Mouse (Mus musculus): ENCODE measurements at regions not wholly inside any gene's neighbourhood (a gene's known extent, or its start where the extent isn't known, plus 50 kb on each side); places are given as distances from the start of the nearest gene placed in this dataset.

- Histone ChIP-seq H3K36me3 (ENCODE audit: control insufficient read depth, insufficient read depth) (no peaks in the 10 kb centered on the region), H3ac (ENCODE audit: control insufficient read depth, insufficient read length, low read depth) (no peak overlapping the region), H3K79me3 (ENCODE audit: low read depth) (no peaks in the 10 kb centered on the region), H3K79me2 (ENCODE audit: control insufficient read depth, insufficient read depth) (no peaks in the 10 kb centered on the region), H3K27me3 (ENCODE audit: control insufficient read depth, insufficient read depth, insufficient read length) (no peaks in the 10 kb centered on the region), H3K4me3 (ENCODE audit: insufficient read depth, poor library complexity, severe bottlenecking) (no peak overlapping the region)
- TF ChIP-seq CTCF (IDR thresholded peaks at IDR 0.05; ENCODE audit: control insufficient read depth, insufficient read depth, insufficient read length) (no peak), USF1 (IDR thresholded peaks at IDR 0.05; ENCODE audit: low read depth) (peak; percentile 29), MAX (IDR thresholded peaks at IDR 0.05) (no peak)
Measured at GRCm38 (mm10) chr13:48013336-48013750, 247.7 kb upstream of the Id4 start.

- H3K36me3 ChIP-seq (ENCODE audit: control insufficient read depth, insufficient read depth): no peaks in the 10 kb centered on the region
- no peak for TF ChIP-seq USF1 (IDR thresholded peaks at IDR 0.05; ENCODE audit: low read depth)
- no peak for TF ChIP-seq CTCF (IDR thresholded peaks at IDR 0.05; ENCODE audit: control insufficient read depth, insufficient read depth, insufficient read length)
- no peak for TF ChIP-seq MYOG (IDR thresholded peaks at IDR 0.05; ENCODE audit: control insufficient read depth, extremely low read depth, insufficient read length)
- TF ChIP-seq CEBPB (IDR thresholded peaks at IDR 0.05; ENCODE audit: low read depth): no peak
- no peak for TF ChIP-seq MAX (IDR thresholded peaks at IDR 0.05)
- no peak for TF ChIP-seq MYOD1 (IDR thresholded peaks at IDR 0.05; ENCODE audit: control insufficient read depth, insufficient read length, low read depth)
- TF ChIP-seq FOSL1 (IDR thresholded peaks at IDR 0.05; ENCODE audit: insufficient read depth, low read length, poor library complexity, severe bottlenecking): no peak
- no peaks in the 10 kb centered on the region for H3K79me3 ChIP-seq (ENCODE audit: low read depth)
- no peaks in the 10 kb centered on the region for H3K79me2 ChIP-seq (ENCODE audit: control insufficient read depth, insufficient read depth)
- no peak overlapping the region for H3K4me3 ChIP-seq (ENCODE audit: insufficient read depth, poor library complexity, severe bottlenecking)
- H3ac ChIP-seq (ENCODE audit: control insufficient read depth, insufficient read length, low read depth): no peak overlapping the region
- H3K27me3 ChIP-seq (ENCODE audit: control insufficient read depth, insufficient read depth, insufficient read length): no peaks in the 10 kb centered on the region
Measured at GRCm38 (mm10) chr13:48015296-48015695, 245.7 kb upstream of the Id4 start.

GRCm38 (mm10) chr13:48016051-48016450, 245.0 kb upstream of the Id4 start:
- no peak for TF ChIP-seq MYOG (IDR thresholded peaks at IDR 0.05; ENCODE audit: control insufficient read depth, extremely low read depth, insufficient read length)
- no peak for TF ChIP-seq CEBPB (IDR thresholded peaks at IDR 0.05; ENCODE audit: low read depth)
- no peak for TF ChIP-seq USF1 (IDR thresholded peaks at IDR 0.05; ENCODE audit: low read depth)
- TF ChIP-seq MYOD1 (IDR thresholded peaks at IDR 0.05; ENCODE audit: control insufficient read depth, insufficient read length, low read depth): no peak
- Histone ChIP-seq H3K4me3 (ENCODE audit: insufficient read depth, poor library complexity, severe bottlenecking) (no peak overlapping the region), H3K79me2 (ENCODE audit: control insufficient read depth, insufficient read depth) (no peaks in the 10 kb centered on the region), H3K79me3 (ENCODE audit: low read depth) (no peaks in the 10 kb centered on the region), H3ac (ENCODE audit: control insufficient read depth, insufficient read length, low read depth) (no peak overlapping the region), H3K36me3 (ENCODE audit: control insufficient read depth, insufficient read depth) (no peaks in the 10 kb centered on the region), H3K27me3 (ENCODE audit: control insufficient read depth, insufficient read depth, insufficient read length) (no peaks in the 10 kb centered on the region)

GRCm38 (mm10) chr13:48016606-48017005, 244.4 kb upstream of the Id4 start:
- Histone ChIP-seq H3K79me3 (ENCODE audit: low read depth) (no peaks in the 10 kb centered on the region), H3K79me2 (ENCODE audit: control insufficient read depth, insufficient read depth) (no peaks in the 10 kb centered on the region), H3K27me3 (ENCODE audit: control insufficient read depth, insufficient read depth, insufficient read length) (no peaks in the 10 kb centered on the region), H3ac (ENCODE audit: control insufficient read depth, insufficient read length, low read depth) (no peak overlapping the region), H3K4me3 (ENCODE audit: insufficient read depth, poor library complexity, severe bottlenecking) (no peak overlapping the region), H3K36me3 (ENCODE audit: control insufficient read depth, insufficient read depth) (no peaks in the 10 kb centered on the region)
- TF ChIP-seq MYOG (IDR thresholded peaks at IDR 0.05; ENCODE audit: control insufficient read depth, extremely low read depth, insufficient read length) (no peak), FOSL1 (IDR thresholded peaks at IDR 0.05; ENCODE audit: insufficient read depth, low read length, poor library complexity, severe bottlenecking) (no peak), MYOD1 (IDR thresholded peaks at IDR 0.05; ENCODE audit: control insufficient read depth, insufficient read length, low read depth) (no peak), CEBPB (IDR thresholded peaks at IDR 0.05; ENCODE audit: low read depth) (no peak), MAX (IDR thresholded peaks at IDR 0.05) (no peak), CTCF (IDR thresholded peaks at IDR 0.05; ENCODE audit: control insufficient read depth, insufficient read depth, insufficient read length) (no peak), USF1 (IDR thresholded peaks at IDR 0.05; ENCODE audit: low read depth) (no peak)

- Histone ChIP-seq H3K4me3 (ENCODE audit: insufficient read depth, poor library complexity, severe bottlenecking) (no peak overlapping the region), H3K27me3 (ENCODE audit: control insufficient read depth, insufficient read depth, insufficient read length) (no peaks in the 10 kb centered on the region), H3ac (ENCODE audit: control insufficient read depth, insufficient read length, low read depth) (no peak overlapping the region), H3K36me3 (ENCODE audit: control insufficient read depth, insufficient read depth) (no peaks in the 10 kb centered on the region), H3K79me2 (ENCODE audit: control insufficient read depth, insufficient read depth) (no peaks in the 10 kb centered on the region), H3K79me3 (ENCODE audit: low read depth) (no peaks in the 10 kb centered on the region)
- TF ChIP-seq CEBPB (IDR thresholded peaks at IDR 0.05; ENCODE audit: low read depth) (no peak), MYOD1 (IDR thresholded peaks at IDR 0.05; ENCODE audit: control insufficient read depth, insufficient read length, low read depth) (no peak), FOSL1 (IDR thresholded peaks at IDR 0.05; ENCODE audit: insufficient read depth, low read length, poor library complexity, severe bottlenecking) (no peak), CTCF (IDR thresholded peaks at IDR 0.05; ENCODE audit: control insufficient read depth, insufficient read depth, insufficient read length) (no peak), MYOG (IDR thresholded peaks at IDR 0.05; ENCODE audit: control insufficient read depth, extremely low read depth, insufficient read length) (no peak), MAX (IDR thresholded peaks at IDR 0.05) (no peak)
Measured at GRCm38 (mm10) chr13:48017649-48018048, 243.4 kb upstream of the Id4 start.

- Histone ChIP-seq H3K27me3 (ENCODE audit: control insufficient read depth, insufficient read depth, insufficient read length) (no peaks in the 10 kb centered on the region), H3K36me3 (ENCODE audit: control insufficient read depth, insufficient read depth) (no peaks in the 10 kb centered on the region), H3K79me3 (ENCODE audit: low read depth) (no peaks in the 10 kb centered on the region), H3K4me3 (ENCODE audit: insufficient read depth, poor library complexity, severe bottlenecking) (no peak overlapping the region), H3K79me2 (ENCODE audit: control insufficient read depth, insufficient read depth) (no peaks in the 10 kb centered on the region), H3ac (ENCODE audit: control insufficient read depth, insufficient read length, low read depth) (no peak overlapping the region)
- TF ChIP-seq FOSL1 (IDR thresholded peaks at IDR 0.05; ENCODE audit: insufficient read depth, low read length, poor library complexity, severe bottlenecking) (no peak), MYOG (IDR thresholded peaks at IDR 0.05; ENCODE audit: control insufficient read depth, extremely low read depth, insufficient read length) (no peak)
Measured at GRCm38 (mm10) chr13:48018606-48019005, 242.4 kb upstream of the Id4 start.

Data from C2C12 (cell line).